Mouse (Mus musculus): ENCODE data around the gene Nyap2. TPM values are rescaled to one million over a fixed set of nuclear protein-coding genes. Genes with fewer than 3 reads are reported as not detected.

Nyap2 gene
- total and polyA plus RNA-seq, 3 experiments = not detected

GRCm38 (mm10) chr1:81090979-81091378 lies 14.2 kb downstream of the Nyap2 start:
- Histone ChIP-seq H3K4me3 (replicated peaks in 1 of 3; ENCODE audit: low read depth in 2 of 3, low read length in 2 of 3, poor library complexity in 1 of 3) (no peak overlapping the region), H3K36me3 (replicated peaks in 1 of 2; ENCODE audit: control insufficient read depth in 1 of 2, insufficient read depth in 1 of 2, low read length in 1 of 2) (no peaks in the 10 kb centered on the region), H3K9me3 (replicated peaks; ENCODE audit: low read length) (no peaks in the 10 kb centered on the region), H3K27ac (ENCODE audit: insufficient read depth, low read depth) (no peak overlapping the region), H3K9ac (ENCODE audit: insufficient read depth, low read depth) (no peak overlapping the region), H3K27me3 (replicated peaks) (no peaks in the 10 kb centered on the region), H3K79me2 (replicated peaks; ENCODE audit: control insufficient read depth, extremely low read depth, insufficient read depth, poor library complexity, severe bottlenecking) (no peaks in the 10 kb centered on the region), H3K4me1 (ENCODE audit: control insufficient read depth in 1 of 2, insufficient read depth in 2 of 2) (no peaks in the 10 kb centered on the region), H3K4me2 (ENCODE audit: insufficient read depth, low read depth, poor library complexity, severe bottlenecking) (no peak overlapping the region)
- TF ChIP-seq IRF4 (IDR thresholded peaks at IDR 0.05; ENCODE audit: low read depth, low read length) (no peak), NELFE (IDR thresholded peaks at IDR 0.05; ENCODE audit: low read depth, low read length) (no peak), E2F4 (IDR thresholded peaks at IDR 0.05; ENCODE audit: insufficient replicate concordance, low read depth, low read length) (no peak), MAZ (IDR thresholded peaks at IDR 0.05; ENCODE audit: low read depth, low read length) (no peak)
- dilution Hi-C loops (cut with MboI; ENCODE audit: extremely low pct_ligation_motif_present, extremely low pct_unique_long_range_greater_than_20kb, low sequenced_read_pairs) = no loop called here
- no peak for DNase-seq (ENCODE audit: extremely low read depth)
- in situ Hi-C loops (cut with MboI; ENCODE audit: low pct_ligation_motif_present, low pct_unique_long_range_greater_than_20kb, low sequenced_read_pairs) = no loop called here

DNA sequence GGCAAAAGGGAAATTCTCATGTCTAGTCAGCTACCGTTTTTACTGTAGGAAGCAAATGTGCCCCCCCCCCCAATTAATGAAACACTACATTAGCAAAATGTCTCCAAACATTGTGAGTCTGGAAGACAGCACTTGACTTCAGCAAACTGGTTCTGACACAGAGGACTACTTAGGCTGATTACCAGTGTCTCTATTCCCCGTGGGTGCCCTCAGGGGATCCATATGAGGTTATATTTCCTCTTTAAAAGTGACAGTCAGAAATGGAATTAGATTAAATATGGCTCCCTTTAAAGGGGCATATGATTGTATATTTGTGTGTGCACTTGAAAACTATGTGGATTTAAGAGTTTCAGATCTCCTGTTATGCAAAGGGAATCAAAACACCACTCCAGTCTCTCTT lies 15.3 kb downstream of the Nyap2 start:
- no peak overlapping the region for H3K4me2 ChIP-seq (ENCODE audit: insufficient read depth, low read depth, poor library complexity, severe bottlenecking)
- TF ChIP-seq USF2 (conservative IDR thresholded peaks at IDR 0.05; ENCODE audit: low read depth, low read length) = no peak
- TF ChIP-seq SIN3A (IDR thresholded peaks at IDR 0.05; ENCODE audit: low read length) = no peak
- TF ChIP-seq HCFC1 (IDR thresholded peaks at IDR 0.05; ENCODE audit: low read depth, low read length) = no peak
- TF ChIP-seq POLR2A (IDR thresholded peaks at IDR 0.05; ENCODE audit: low read depth, low read length) = no peak
- TF ChIP-seq NRF1 (IDR thresholded peaks at IDR 0.05; ENCODE audit: low read depth, low read length) = no peak
- no peak for TF ChIP-seq TBP (conservative IDR thresholded peaks at IDR 0.05; ENCODE audit: low read depth, low read length)
- no peak for TF ChIP-seq GABPA (IDR thresholded peaks at IDR 0.05; ENCODE audit: insufficient replicate concordance, low read depth, low read length)
- no peak for TF ChIP-seq RAD21 (IDR thresholded peaks at IDR 0.05; ENCODE audit: low read depth, low read length)
- TF ChIP-seq POLR2AphosphoS2 (IDR thresholded peaks at IDR 0.05; ENCODE audit: low read depth, low read length) = no peak
- TF ChIP-seq UBTF (IDR thresholded peaks at IDR 0.05; ENCODE audit: low read depth, low read length) = no peak
- no peak for TF ChIP-seq BHLHE40 (IDR thresholded peaks at IDR 0.05; ENCODE audit: low read depth, low read length)
- H3K27me3 ChIP-seq (replicated peaks) = no peaks in the 10 kb centered on the region
- no peak for DNase-seq (ENCODE audit: extremely low read depth)
- in situ Hi-C loops (cut with MboI; ENCODE audit: low pct_ligation_motif_present, low pct_unique_long_range_greater_than_20kb, low sequenced_read_pairs) = no loop called here
- no peak overlapping the region for H3K4me3 ChIP-seq (replicated peaks in 1 of 3; ENCODE audit: low read depth in 2 of 3, low read length in 2 of 3, poor library complexity in 1 of 3)
- H3K79me2 ChIP-seq (replicated peaks; ENCODE audit: control insufficient read depth, extremely low read depth, insufficient read depth, poor library complexity, severe bottlenecking) = no peaks in the 10 kb centered on the region
- H3K27ac ChIP-seq (ENCODE audit: insufficient read depth, low read depth) = no peak overlapping the region
- dilution Hi-C loops (cut with MboI; ENCODE audit: extremely low pct_ligation_motif_present, extremely low pct_unique_long_range_greater_than_20kb, low sequenced_read_pairs) = no loop called here
- no peaks in the 10 kb centered on the region for H3K36me3 ChIP-seq (replicated peaks in 1 of 2; ENCODE audit: control insufficient read depth in 1 of 2, insufficient read depth in 1 of 2, low read length in 1 of 2)
- no peaks in the 10 kb centered on the region for H3K9me3 ChIP-seq (replicated peaks; ENCODE audit: low read length)
- H3K9ac ChIP-seq (ENCODE audit: insufficient read depth, low read depth) = no peak overlapping the region
- no peaks in the 10 kb centered on the region for H3K4me1 ChIP-seq (ENCODE audit: control insufficient read depth in 1 of 2, insufficient read depth in 2 of 2)

DNA sequence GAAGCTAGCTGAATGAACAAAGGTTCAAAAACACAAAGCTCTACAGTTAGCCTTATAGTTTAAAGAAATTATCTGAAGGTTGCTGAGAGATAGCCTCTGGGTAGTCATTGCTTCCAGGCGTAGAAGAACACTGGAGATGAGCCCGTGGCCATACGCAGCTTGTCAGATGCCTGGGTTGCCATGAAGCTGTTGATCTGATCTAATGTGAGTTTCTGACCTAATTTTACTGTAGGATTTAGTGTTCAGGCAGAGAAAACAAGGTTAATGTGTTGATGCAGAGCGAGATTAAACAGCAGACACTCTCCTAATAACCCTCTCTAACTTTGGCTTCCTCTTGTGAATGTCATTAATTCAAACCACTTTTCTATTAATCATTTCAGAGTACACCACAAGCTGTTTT lies 16.1 kb downstream of the Nyap2 start:
- Histone ChIP-seq H3K9me3 (replicated peaks; ENCODE audit: low read length) (no peaks in the 10 kb centered on the region), H3K4me2 (ENCODE audit: insufficient read depth, low read depth, poor library complexity, severe bottlenecking) (no peak overlapping the region), H3K27ac (ENCODE audit: insufficient read depth, low read depth) (no peak overlapping the region), H3K36me3 (replicated peaks in 1 of 2; ENCODE audit: control insufficient read depth in 1 of 2, insufficient read depth in 1 of 2, low read length in 1 of 2) (no peaks in the 10 kb centered on the region), H3K4me3 (replicated peaks in 1 of 3; ENCODE audit: low read depth in 2 of 3, low read length in 2 of 3, poor library complexity in 1 of 3) (no peak overlapping the region), H3K79me2 (replicated peaks; ENCODE audit: control insufficient read depth, extremely low read depth, insufficient read depth, poor library complexity, severe bottlenecking) (no peaks in the 10 kb centered on the region), H3K9ac (ENCODE audit: insufficient read depth, low read depth) (no peak overlapping the region), H3K27me3 (replicated peaks) (no peaks in the 10 kb centered on the region), H3K4me1 (ENCODE audit: control insufficient read depth in 1 of 2, insufficient read depth in 2 of 2) (no peaks in the 10 kb centered on the region)
- no peak for DNase-seq (ENCODE audit: extremely low read depth)
- in situ Hi-C loops (cut with MboI; ENCODE audit: low pct_ligation_motif_present, low pct_unique_long_range_greater_than_20kb, low sequenced_read_pairs) = no loop called here
- dilution Hi-C loops (cut with MboI; ENCODE audit: extremely low pct_ligation_motif_present, extremely low pct_unique_long_range_greater_than_20kb, low sequenced_read_pairs) = no loop called here
- no peak for TF ChIP-seq MAX (IDR thresholded peaks at IDR 0.05; ENCODE audit: low read length)
- TF ChIP-seq JUN (IDR thresholded peaks at IDR 0.05; ENCODE audit: insufficient read depth, low read depth, low read length) = no peak
- no peak for TF ChIP-seq ZC3H11A (IDR thresholded peaks at IDR 0.05; ENCODE audit: low read depth, low read length)
- TF ChIP-seq ZNF384 (IDR thresholded peaks at IDR 0.05; ENCODE audit: low read depth, low read length) = no peak
- TF ChIP-seq ETS1 (conservative IDR thresholded peaks at IDR 0.05; ENCODE audit: low read depth, low read length) = no peak
- no peak for TF ChIP-seq JUND (conservative IDR thresholded peaks at IDR 0.05; ENCODE audit: low read depth, low read length)
- no peak for TF ChIP-seq IRF4 (IDR thresholded peaks at IDR 0.05; ENCODE audit: low read depth, low read length)
- TF ChIP-seq E2F4 (IDR thresholded peaks at IDR 0.05; ENCODE audit: insufficient replicate concordance, low read depth, low read length) = no peak
- TF ChIP-seq USF2 (conservative IDR thresholded peaks at IDR 0.05; ENCODE audit: low read depth, low read length) = no peak
- no peak for TF ChIP-seq ELF1 (IDR thresholded peaks at IDR 0.05; ENCODE audit: low read depth, low read length)
- no peak for TF ChIP-seq ZKSCAN1 (IDR thresholded peaks at IDR 0.05; ENCODE audit: borderline replicate concordance, low read depth, low read length)
- no peak for TF ChIP-seq UBTF (IDR thresholded peaks at IDR 0.05; ENCODE audit: low read depth, low read length)
- no peak for TF ChIP-seq EP300 (IDR thresholded peaks at IDR 0.05; ENCODE audit: low read length)
- TF ChIP-seq CHD2 (IDR thresholded peaks at IDR 0.05; ENCODE audit: low read length) = no peak
- TF ChIP-seq BHLHE40 (IDR thresholded peaks at IDR 0.05; ENCODE audit: low read depth, low read length) = no peak
- TF ChIP-seq RAD21 (IDR thresholded peaks at IDR 0.05; ENCODE audit: low read depth, low read length) = no peak
- TF ChIP-seq POLR2A (IDR thresholded peaks at IDR 0.05; ENCODE audit: low read depth, low read length) = no peak
- TF ChIP-seq MYC (IDR thresholded peaks at IDR 0.05; ENCODE audit: low read depth, low read length) = no peak
